Mouse (Mus musculus): ENCODE results near the gene Wdr48. TPM values are rescaled to one million over a fixed set of nuclear protein-coding genes. Genes with fewer than 3 reads are reported as not detected.

Gene Wdr48
- polyA plus RNA-seq, 1 experiment: 103 TPM

GRCm38 (mm10) chr9:119969811-119970210, 75.1 kb downstream of the Wdr48 start:
- Histone ChIP-seq H3K4me3 (ENCODE audit: low read depth, low read length) (no peak overlapping the region), H3K36me3 (ENCODE audit: control insufficient read depth, insufficient read depth, low read length, poor library complexity, severe bottlenecking) (peaks cover 18% of the 10 kb centered on the region), H3K9ac (ENCODE audit: low read depth, poor library complexity, severe bottlenecking) (no peak overlapping the region), H3K27ac (ENCODE audit: insufficient read depth, low read length) (no peak overlapping the region), H3K9me3 (replicated peaks; ENCODE audit: control insufficient read depth, insufficient read depth, low read length, poor library complexity, severe bottlenecking) (no peaks in the 10 kb centered on the region), H3K27me3 (ENCODE audit: control insufficient read depth, insufficient read depth, low read length, poor library complexity, severe bottlenecking) (no peaks in the 10 kb centered on the region), H3K4me1 (ENCODE audit: control insufficient read depth, insufficient read depth, low read length) (no peaks in the 10 kb centered on the region)
- TF ChIP-seq POLR2A (IDR thresholded peaks at IDR 0.05; ENCODE audit: insufficient read depth, low read length) (no peak), EP300 (IDR thresholded peaks at IDR 0.05; ENCODE audit: insufficient read depth, low read depth, low read length) (no peak), CTCF (IDR thresholded peaks at IDR 0.05; ENCODE audit: low read depth, low read length) (no peak)

GRCm38 (mm10) chr9:119970221-119970620, 75.5 kb downstream of the Wdr48 start:
- no peak overlapping the region for H3K27ac ChIP-seq (ENCODE audit: insufficient read depth, low read length)
- H3K9me3 ChIP-seq (replicated peaks; ENCODE audit: control insufficient read depth, insufficient read depth, low read length, poor library complexity, severe bottlenecking): no peaks in the 10 kb centered on the region
- H3K9ac ChIP-seq (ENCODE audit: low read depth, poor library complexity, severe bottlenecking): no peak overlapping the region
- H3K4me1 ChIP-seq (ENCODE audit: control insufficient read depth, insufficient read depth, low read length): no peaks in the 10 kb centered on the region
- H3K36me3 ChIP-seq (ENCODE audit: control insufficient read depth, insufficient read depth, low read length, poor library complexity, severe bottlenecking): peaks cover 21% of the 10 kb centered on the region
- H3K27me3 ChIP-seq (ENCODE audit: control insufficient read depth, insufficient read depth, low read length, poor library complexity, severe bottlenecking): no peaks in the 10 kb centered on the region
- TF ChIP-seq CTCF (IDR thresholded peaks at IDR 0.05; ENCODE audit: low read depth, low read length) (peak; percentile 46), EP300 (IDR thresholded peaks at IDR 0.05; ENCODE audit: insufficient read depth, low read depth, low read length) (no peak)
- H3K4me3 ChIP-seq (ENCODE audit: low read depth, low read length): no peak overlapping the region

- peaks cover 22% of the 10 kb centered on the region for H3K36me3 ChIP-seq (ENCODE audit: control insufficient read depth, insufficient read depth, low read length, poor library complexity, severe bottlenecking)
- H3K27me3 ChIP-seq (ENCODE audit: control insufficient read depth, insufficient read depth, low read length, poor library complexity, severe bottlenecking): no peaks in the 10 kb centered on the region
- no peak overlapping the region for H3K27ac ChIP-seq (ENCODE audit: insufficient read depth, low read length)
- H3K4me3 ChIP-seq (ENCODE audit: low read depth, low read length): no peak overlapping the region
- no peak overlapping the region for H3K9ac ChIP-seq (ENCODE audit: low read depth, poor library complexity, severe bottlenecking)
- TF ChIP-seq POLR2A (IDR thresholded peaks at IDR 0.05; ENCODE audit: insufficient read depth, low read length) (no peak), CTCF (IDR thresholded peaks at IDR 0.05; ENCODE audit: low read depth, low read length) (no peak), EP300 (IDR thresholded peaks at IDR 0.05; ENCODE audit: insufficient read depth, low read depth, low read length) (no peak)
- no peaks in the 10 kb centered on the region for H3K4me1 ChIP-seq (ENCODE audit: control insufficient read depth, insufficient read depth, low read length)
- no peaks in the 10 kb centered on the region for H3K9me3 ChIP-seq (replicated peaks; ENCODE audit: control insufficient read depth, insufficient read depth, low read length, poor library complexity, severe bottlenecking)
Observed at GRCm38 (mm10) chr9:119970763-119971656, 76.3 kb downstream of the Wdr48 start.

GRCm38 (mm10) chr9:119972166-119972565, 77.5 kb downstream of the Wdr48 start:
- no peak overlapping the region for H3K27ac ChIP-seq (ENCODE audit: insufficient read depth, low read length)
- H3K9ac ChIP-seq (ENCODE audit: low read depth, poor library complexity, severe bottlenecking): no peak overlapping the region
- no peak for TF ChIP-seq EP300 (IDR thresholded peaks at IDR 0.05; ENCODE audit: insufficient read depth, low read depth, low read length)
- no peak for TF ChIP-seq POLR2A (IDR thresholded peaks at IDR 0.05; ENCODE audit: insufficient read depth, low read length)
- TF ChIP-seq CTCF (IDR thresholded peaks at IDR 0.05; ENCODE audit: low read depth, low read length): no peak
- no peak overlapping the region for H3K4me3 ChIP-seq (ENCODE audit: low read depth, low read length)
- no peaks in the 10 kb centered on the region for H3K27me3 ChIP-seq (ENCODE audit: control insufficient read depth, insufficient read depth, low read length, poor library complexity, severe bottlenecking)
- no peaks in the 10 kb centered on the region for H3K4me1 ChIP-seq (ENCODE audit: control insufficient read depth, insufficient read depth, low read length)
- no peaks in the 10 kb centered on the region for H3K9me3 ChIP-seq (replicated peaks; ENCODE audit: control insufficient read depth, insufficient read depth, low read length, poor library complexity, severe bottlenecking)
- H3K36me3 ChIP-seq (ENCODE audit: control insufficient read depth, insufficient read depth, low read length, poor library complexity, severe bottlenecking): peaks cover 22% of the 10 kb centered on the region

GRCm38 (mm10) chr9:119972582-119972981, 77.9 kb downstream of the Wdr48 start:
- no peak for TF ChIP-seq CTCF (IDR thresholded peaks at IDR 0.05; ENCODE audit: low read depth, low read length)
- TF ChIP-seq POLR2A (IDR thresholded peaks at IDR 0.05; ENCODE audit: insufficient read depth, low read length): no peak
- TF ChIP-seq EP300 (IDR thresholded peaks at IDR 0.05; ENCODE audit: insufficient read depth, low read depth, low read length): no peak
- Histone ChIP-seq H3K27ac (ENCODE audit: insufficient read depth, low read length) (no peak overlapping the region), H3K36me3 (ENCODE audit: control insufficient read depth, insufficient read depth, low read length, poor library complexity, severe bottlenecking) (peaks cover 22% of the 10 kb centered on the region), H3K4me3 (ENCODE audit: low read depth, low read length) (no peak overlapping the region), H3K4me1 (ENCODE audit: control insufficient read depth, insufficient read depth, low read length) (peaks cover 2% of the 10 kb centered on the region), H3K9ac (ENCODE audit: low read depth, poor library complexity, severe bottlenecking) (no peak overlapping the region), H3K27me3 (ENCODE audit: control insufficient read depth, insufficient read depth, low read length, poor library complexity, severe bottlenecking) (no peaks in the 10 kb centered on the region), H3K9me3 (replicated peaks; ENCODE audit: control insufficient read depth, insufficient read depth, low read length, poor library complexity, severe bottlenecking) (no peaks in the 10 kb centered on the region)

GRCm38 (mm10) chr9:119973281-119973680, 78.6 kb downstream of the Wdr48 start:
- H3K36me3 ChIP-seq (ENCODE audit: control insufficient read depth, insufficient read depth, low read length, poor library complexity, severe bottlenecking): peaks cover 22% of the 10 kb centered on the region

More at GRCm38 (mm10) chr9:119973281-119973680, 78.6 kb downstream of the Wdr48 start:
- H3K27me3 ChIP-seq (ENCODE audit: control insufficient read depth, insufficient read depth, low read length, poor library complexity, severe bottlenecking): no peaks in the 10 kb centered on the region
- H3K9me3 ChIP-seq (replicated peaks; ENCODE audit: control insufficient read depth, insufficient read depth, low read length, poor library complexity, severe bottlenecking): no peaks in the 10 kb centered on the region
- no peak overlapping the region for H3K9ac ChIP-seq (ENCODE audit: low read depth, poor library complexity, severe bottlenecking)
- H3K4me1 ChIP-seq (ENCODE audit: control insufficient read depth, insufficient read depth, low read length): peaks cover 5% of the 10 kb centered on the region
- H3K27ac ChIP-seq (ENCODE audit: insufficient read depth, low read length): no peak overlapping the region
- TF ChIP-seq EP300 (IDR thresholded peaks at IDR 0.05; ENCODE audit: insufficient read depth, low read depth, low read length): no peak
- TF ChIP-seq POLR2A (IDR thresholded peaks at IDR 0.05; ENCODE audit: insufficient read depth, low read length): no peak
- TF ChIP-seq CTCF (IDR thresholded peaks at IDR 0.05; ENCODE audit: low read depth, low read length): no peak
- H3K4me3 ChIP-seq (ENCODE audit: low read depth, low read length): no peak overlapping the region

Data from ES-Bruce4 (cell line).